Mouse (Mus musculus) heart, adult 9 months (tissue): ENCODE results near the gene Zbtb45.

ENCODE experiments used
- DNase-seq, 2 experiments: peaks; one replicate each; pipeline ENCODE4 v3.0.0; 2022; ENCODE audit warnings: low spot score in 2 of 2

The Zbtb45 gene

GRCm38 (mm10) chr7:13010005-13010908 is at the start of gene Zbtb45:
Zbtb45 (minus strand) TSS chr7:13010034.
- DNase-seq, result no peak

DNA sequence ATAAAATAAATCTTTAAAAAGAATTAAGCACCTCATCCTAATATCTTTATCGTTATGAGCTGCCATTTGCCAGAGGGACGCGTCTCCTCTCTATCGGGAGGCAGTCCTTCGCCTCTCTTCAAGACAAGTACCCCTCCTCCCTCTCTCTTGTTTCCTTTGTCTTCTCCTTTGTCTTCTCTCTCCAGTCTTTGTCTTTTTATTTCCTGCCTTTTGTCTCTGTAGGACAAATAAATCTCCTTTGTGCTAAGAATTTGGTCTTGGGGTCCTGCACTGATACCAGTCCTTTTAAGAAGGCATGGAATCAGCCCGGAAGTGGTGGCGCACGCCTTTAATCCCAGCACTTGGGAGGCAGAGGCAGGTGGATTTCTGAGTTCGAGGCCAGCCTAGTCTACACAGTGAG is 49.7 kb upstream of the Zbtb45 start:
- no peak for DNase-seq

DNA sequence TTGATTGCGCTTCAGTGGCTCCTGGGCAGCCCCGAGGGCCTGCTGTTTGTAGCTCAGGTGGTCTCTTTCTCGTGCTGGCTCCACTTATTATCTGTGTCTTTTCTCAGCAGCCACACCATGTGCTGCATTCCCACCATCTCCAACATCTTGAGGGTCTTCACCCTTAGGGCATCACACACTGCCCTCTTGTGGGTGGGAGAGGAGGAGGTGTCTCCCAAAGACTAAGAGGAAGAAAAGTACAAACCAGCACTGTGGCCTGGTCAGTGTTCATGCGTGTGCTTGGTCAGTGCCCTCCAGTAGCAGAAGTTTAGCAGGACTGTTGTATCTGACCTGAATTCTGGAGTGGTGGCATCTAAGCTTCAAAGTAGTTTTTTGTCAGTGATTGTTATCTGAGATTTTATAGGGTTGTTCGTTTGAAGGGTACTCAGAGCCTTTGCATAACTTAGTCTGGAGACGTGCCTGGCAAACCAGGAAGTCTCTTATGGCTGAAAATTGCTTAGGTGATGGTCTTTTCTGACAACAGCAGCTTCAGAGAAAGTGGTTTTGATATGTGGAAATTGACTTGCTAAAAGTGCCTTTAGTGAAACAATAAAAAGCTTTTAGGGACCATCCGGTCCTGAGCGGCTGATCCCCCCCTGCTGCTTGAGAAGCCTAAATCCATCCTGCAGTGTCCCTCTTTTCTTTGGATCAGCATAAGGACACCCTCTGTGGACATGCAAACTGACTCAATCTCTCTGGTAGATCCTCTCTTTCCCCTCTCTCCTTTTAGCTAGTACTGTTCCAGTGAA is 47.3 kb upstream of the Zbtb45 start:
- DNase-seq, result no peak

- peak; percentile 92 to 94 for DNase-seq
Measured at GRCm38 (mm10) chr7:13054287-13055010, 44.6 kb upstream of the Zbtb45 start, which contains the start of gene Mzf1. Mzf1 (minus strand) TSS chr7:13054764.

GRCm38 (mm10) chr7:13053961-13054286 is 44.1 kb upstream of the Zbtb45 start:
- no peak for DNase-seq

GRCm38 (mm10) chr7:13053501-13053900 is 43.7 kb upstream of the Zbtb45 start:
- no peak for DNase-seq

DNA sequence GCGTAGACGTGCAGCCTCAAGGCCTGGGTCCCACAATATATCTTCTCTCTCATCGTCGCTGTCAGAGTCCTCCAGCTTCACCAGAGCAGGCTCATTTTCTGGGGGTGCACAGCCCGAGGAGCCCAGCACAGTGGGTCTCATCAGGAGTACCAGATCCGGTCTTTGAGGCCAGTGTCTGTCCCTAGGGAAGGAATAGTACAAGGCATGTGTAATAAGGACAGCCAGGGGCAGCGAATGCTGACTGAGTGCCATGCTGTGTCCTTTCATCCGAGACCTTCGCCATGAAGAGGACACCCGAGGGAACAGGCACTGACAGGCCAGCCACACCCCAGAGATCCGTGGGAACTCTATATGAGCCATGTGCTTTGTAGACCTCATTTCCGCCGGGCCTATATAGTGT is 43.2 kb upstream of the Zbtb45 start:
- DNase-seq, result no peak

DNA sequence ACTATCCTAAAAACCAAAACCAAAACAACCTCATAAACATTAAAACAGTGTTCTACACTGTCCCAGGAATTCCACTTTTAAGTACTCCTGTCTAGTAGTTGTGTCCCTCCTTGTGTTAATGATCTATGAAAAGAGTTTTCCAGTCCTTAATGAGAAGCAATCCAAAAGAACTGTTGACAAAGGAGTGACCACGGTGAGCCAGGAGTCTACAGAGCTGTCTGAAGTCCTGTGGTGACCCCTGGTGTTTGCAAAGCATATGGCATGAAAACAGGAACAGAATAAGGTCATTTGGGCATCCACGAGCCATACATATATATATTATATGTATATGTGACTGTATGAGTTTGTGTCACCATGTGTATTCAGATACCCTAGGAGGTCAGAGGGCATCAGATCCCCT is 36.2 kb upstream of the Zbtb45 start:
- DNase-seq, result peak in 1 of 2 experiments; percentile 59

GRCm38 (mm10) chr7:13044254-13044625 is 34.4 kb upstream of the Zbtb45 start:
- no peak for DNase-seq

- no peak for DNase-seq
Measured at GRCm38 (mm10) chr7:13043445-13044253, 33.8 kb upstream of the Zbtb45 start.

DNA sequence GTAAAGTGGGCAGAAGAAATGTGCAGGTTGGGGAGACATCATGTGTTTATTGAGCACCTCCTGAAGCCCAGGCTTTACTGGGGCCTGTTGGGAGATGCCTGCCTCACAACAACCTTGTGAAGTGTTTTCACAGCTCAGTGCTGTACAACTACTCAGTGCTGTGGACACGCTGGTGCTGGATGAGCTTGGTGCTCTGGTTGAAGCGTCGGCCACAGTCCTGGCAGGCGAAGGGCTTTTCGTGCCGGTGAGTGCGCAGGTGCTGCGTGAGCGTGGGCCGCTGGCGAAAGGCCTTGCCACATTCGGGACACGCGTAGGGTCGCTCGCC is 33.2 kb upstream of the Zbtb45 start:
- DNase-seq, result no peak

GRCm38 (mm10) chr7:13042511-13042910 is 32.7 kb upstream of the Zbtb45 start:
- no peak for DNase-seq

DNA sequence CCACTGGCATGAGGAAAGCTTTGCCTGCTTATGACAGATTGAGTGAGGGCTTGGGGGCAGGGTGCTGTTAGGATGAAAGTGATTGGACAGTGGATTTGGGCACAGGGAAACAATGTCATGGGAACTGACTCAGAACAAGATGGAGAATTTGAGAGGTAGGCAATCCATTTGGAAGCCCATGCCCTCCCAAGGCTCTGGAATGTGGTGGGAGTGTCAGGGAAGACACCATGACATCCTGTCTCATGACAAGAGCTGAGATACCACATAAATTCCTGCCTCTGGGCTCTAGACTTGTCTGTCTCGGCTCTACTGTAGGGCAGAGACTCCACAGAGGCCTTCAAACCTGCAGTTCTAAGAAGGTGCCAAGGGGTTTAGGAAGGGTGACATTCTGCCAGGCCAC is 31.4 kb upstream of the Zbtb45 start:
- no peak for DNase-seq

GRCm38 (mm10) chr7:13039181-13039580 is 29.3 kb upstream of the Zbtb45 start:
- no peak for DNase-seq

GRCm38 (mm10) chr7:13038621-13039169 is 28.9 kb upstream of the Zbtb45 start:
- no peak for DNase-seq

GRCm38 (mm10) chr7:13037901-13038555 is 28.2 kb upstream of the Zbtb45 start, which contains the start of gene Ube2m:
Ube2m (minus strand) TSS chr7:13038275.
- DNase-seq, result peak; percentile 97 to 98

DNA sequence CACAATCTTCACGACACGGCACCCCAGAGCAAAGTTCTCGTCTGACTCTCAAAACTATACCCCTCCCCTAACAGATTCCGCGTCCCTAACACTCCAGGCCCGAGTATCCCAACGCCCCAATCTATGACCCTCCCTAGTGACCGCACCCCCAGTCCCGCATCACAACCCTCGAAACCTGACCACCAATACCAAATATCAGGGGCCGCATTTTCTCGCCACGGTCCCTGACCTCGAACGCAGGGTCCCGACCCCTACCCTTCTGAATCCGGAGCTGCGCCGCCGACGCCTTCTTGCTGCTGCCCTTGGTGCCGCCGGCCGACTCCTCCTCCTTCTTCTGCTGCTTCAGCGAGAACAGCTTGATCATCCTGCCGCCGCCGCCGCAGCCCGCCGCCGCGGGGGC is 27.5 kb upstream of the Zbtb45 start:
- DNase-seq, result no peak

DNA sequence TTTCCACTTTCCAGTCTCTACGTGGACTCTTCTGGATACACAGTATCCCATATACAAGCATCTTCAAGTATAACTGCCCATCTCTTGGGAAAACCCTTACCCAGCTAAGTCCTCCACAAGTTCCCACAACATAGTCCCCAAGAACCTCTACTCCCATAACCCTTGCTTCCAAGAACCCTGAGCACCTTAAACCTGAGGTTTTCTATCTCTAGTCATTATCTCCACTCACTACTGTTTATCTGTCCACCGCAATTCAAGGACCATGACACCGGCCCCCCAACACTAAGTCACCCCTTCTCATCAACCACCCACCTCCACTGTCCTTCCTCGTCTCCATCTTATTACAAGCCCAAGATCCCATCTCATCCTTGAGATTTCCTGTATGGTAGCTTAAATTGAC is 27.0 kb upstream of the Zbtb45 start:
- no peak for DNase-seq

GRCm38 (mm10) chr7:13035211-13035855 is 25.5 kb upstream of the Zbtb45 start:
- no peak for DNase-seq
